Mouse (Mus musculus): ENCODE data around the gene Oosp1. TPM values are rescaled to one million over a fixed set of nuclear protein-coding genes. Genes with fewer than 3 reads are reported as not detected.

Oosp1 gene
- polyA plus RNA-seq, 1 experiment from 2014 or later = not detected

DNA sequence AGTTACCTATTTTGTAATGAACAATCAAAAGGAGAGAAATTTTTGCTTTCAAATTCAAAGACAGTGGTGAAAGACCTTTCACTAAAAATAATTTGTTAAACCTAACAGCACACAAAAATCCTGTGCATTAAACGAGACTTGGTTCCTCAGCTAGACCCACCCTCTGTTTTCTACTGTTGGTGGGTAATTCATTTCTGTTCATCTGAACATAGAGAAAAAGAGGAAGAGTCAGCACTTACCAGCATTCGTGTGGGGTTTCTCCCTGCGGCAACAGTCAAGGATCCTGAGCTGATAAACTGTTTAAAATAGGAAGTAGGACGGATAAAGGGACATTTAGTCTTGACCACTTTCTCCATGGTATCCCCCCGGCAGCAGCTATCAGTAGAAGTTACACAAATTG lies 55.4 kb downstream of the Oosp1 start:
- 84% methylated on average over 5 of the region's 5 CpGs for WGBS
- Histone ChIP-seq H3K27ac (ENCODE audit: low read depth, low read length) (no peak overlapping the region), H3K9ac (ENCODE audit: low read depth, low read length) (no peak overlapping the region), H3K9me3 (ENCODE audit: control insufficient read depth, low read length) (no peaks in the 10 kb centered on the region), H3K4me2 (replicated peaks; ENCODE audit: low read depth, low read length) (no peak overlapping the region), H3K27me3 (ENCODE audit: control insufficient read depth, insufficient read depth, low read length) (no peaks in the 10 kb centered on the region), H3K36me3 (ENCODE audit: control insufficient read depth, insufficient read depth, low read length) (no peaks in the 10 kb centered on the region), H3K4me3 (ENCODE audit: low read length) (no peak overlapping the region), H3K4me1 (ENCODE audit: control insufficient read depth, insufficient read depth, low read length) (no peaks in the 10 kb centered on the region)
- no peak for ATAC-seq (ENCODE audit: low FRiP score, low TSS enrichment)

DNA sequence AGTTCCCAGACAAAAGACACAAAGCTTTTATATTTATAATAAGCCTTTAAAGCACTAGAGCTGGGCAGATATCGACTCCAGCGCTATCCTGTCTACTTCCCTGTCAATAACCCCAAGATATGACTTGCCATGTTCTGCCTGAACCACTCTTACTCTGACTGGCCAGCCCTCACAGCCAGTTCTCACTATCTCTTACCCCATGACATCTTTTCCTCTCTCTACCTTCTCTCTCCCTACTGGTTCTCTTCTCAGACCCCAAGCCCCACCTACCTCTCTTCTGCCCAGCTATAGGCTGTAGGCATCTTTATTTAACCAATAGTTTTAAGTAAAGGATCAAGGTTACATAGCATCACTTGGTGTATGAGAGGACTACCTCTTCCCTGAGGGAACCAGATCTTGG lies 56.6 kb downstream of the Oosp1 start:
- H3K36me3 ChIP-seq (ENCODE audit: control insufficient read depth, insufficient read depth, low read length) = no peaks in the 10 kb centered on the region
- WGBS = 72% methylated on average over 2 of the region's 2 CpGs

DNA sequence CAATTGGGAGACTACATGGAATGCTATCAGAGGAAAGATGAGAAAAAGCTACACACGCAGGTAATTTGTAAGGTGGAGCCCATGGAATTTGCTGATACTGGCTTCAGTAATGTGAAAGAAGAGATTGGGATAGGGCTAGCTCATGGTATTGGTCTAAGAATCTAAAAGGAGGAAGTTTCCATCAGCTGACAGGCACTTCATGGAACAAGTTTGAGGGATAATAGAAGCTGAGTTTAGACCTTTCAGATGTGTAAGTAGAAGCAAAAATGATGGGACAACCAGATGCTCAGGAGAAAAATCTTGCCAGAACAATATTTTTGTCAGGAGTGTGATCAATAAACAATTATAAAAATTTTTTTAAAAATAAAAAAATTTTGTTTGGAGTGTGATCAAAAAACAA lies 57.2 kb downstream of the Oosp1 start:
- WGBS = 86% methylated on average over 1 of the region's 1 CpGs

More for the DNA sequence above, 56.6 kb downstream of the Oosp1 start:
- ATAC-seq (ENCODE audit: low FRiP score, low TSS enrichment) = no peak
- no peak overlapping the region for H3K4me3 ChIP-seq (ENCODE audit: low read length)
- H3K4me2 ChIP-seq (replicated peaks; ENCODE audit: low read depth, low read length) = no peak overlapping the region
- H3K4me1 ChIP-seq (ENCODE audit: control insufficient read depth, insufficient read depth, low read length) = no peaks in the 10 kb centered on the region
- no peak overlapping the region for H3K27ac ChIP-seq (ENCODE audit: low read depth, low read length)
- no peaks in the 10 kb centered on the region for H3K27me3 ChIP-seq (ENCODE audit: control insufficient read depth, insufficient read depth, low read length)
- no peaks in the 10 kb centered on the region for H3K9me3 ChIP-seq (ENCODE audit: control insufficient read depth, low read length)
- no peak overlapping the region for H3K9ac ChIP-seq (ENCODE audit: low read depth, low read length)

DNA sequence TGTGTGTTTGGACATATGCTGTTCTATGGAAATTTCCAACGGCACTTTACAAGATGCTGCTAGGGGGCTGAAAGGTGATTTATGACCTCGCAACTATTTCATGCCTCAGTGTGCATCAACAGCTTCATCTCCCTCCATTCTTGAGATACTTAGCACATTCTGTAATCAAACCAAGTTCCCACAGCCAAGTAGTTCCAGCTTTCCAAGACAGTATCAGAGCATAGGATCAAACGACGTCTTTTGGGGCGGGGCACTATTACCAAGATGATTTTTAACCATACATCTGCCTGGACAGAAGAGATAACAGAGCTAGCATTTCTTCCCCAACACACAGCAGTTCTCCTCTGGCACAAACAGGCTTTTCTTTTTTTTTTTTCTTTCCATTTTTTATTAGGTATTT lies 65.7 kb downstream of the Oosp1 start:
- Histone ChIP-seq H3K36me3 (ENCODE audit: control insufficient read depth, insufficient read depth, low read length) (no peaks in the 10 kb centered on the region), H3K4me2 (replicated peaks; ENCODE audit: low read depth, low read length) (no peak overlapping the region), H3K27ac (ENCODE audit: low read depth, low read length) (no peak overlapping the region), H3K27me3 (ENCODE audit: control insufficient read depth, insufficient read depth, low read length) (no peaks in the 10 kb centered on the region), H3K4me1 (ENCODE audit: control insufficient read depth, insufficient read depth, low read length) (no peaks in the 10 kb centered on the region), H3K4me3 (ENCODE audit: low read length) (no peak overlapping the region), H3K9ac (ENCODE audit: low read depth, low read length) (no peak overlapping the region), H3K9me3 (ENCODE audit: control insufficient read depth, low read length) (no peaks in the 10 kb centered on the region)
- WGBS = 39% methylated on average over 5 of the region's 5 CpGs
- ATAC-seq (ENCODE audit: low FRiP score, low TSS enrichment) = 0 out of 2 replicates have a peak, but pooled peaks have one; percentile 12

More for the DNA sequence above, 57.2 kb downstream of the Oosp1 start:
- H3K27ac ChIP-seq (ENCODE audit: low read depth, low read length) = no peak overlapping the region
- H3K4me3 ChIP-seq (ENCODE audit: low read length) = no peak overlapping the region
- no peaks in the 10 kb centered on the region for H3K36me3 ChIP-seq (ENCODE audit: control insufficient read depth, insufficient read depth, low read length)
- ATAC-seq (ENCODE audit: low FRiP score, low TSS enrichment) = no peak
- H3K27me3 ChIP-seq (ENCODE audit: control insufficient read depth, insufficient read depth, low read length) = no peaks in the 10 kb centered on the region
- H3K9ac ChIP-seq (ENCODE audit: low read depth, low read length) = no peak overlapping the region
- no peaks in the 10 kb centered on the region for H3K4me1 ChIP-seq (ENCODE audit: control insufficient read depth, insufficient read depth, low read length)
- no peaks in the 10 kb centered on the region for H3K9me3 ChIP-seq (ENCODE audit: control insufficient read depth, low read length)
- H3K4me2 ChIP-seq (replicated peaks; ENCODE audit: low read depth, low read length) = no peak overlapping the region

DNA sequence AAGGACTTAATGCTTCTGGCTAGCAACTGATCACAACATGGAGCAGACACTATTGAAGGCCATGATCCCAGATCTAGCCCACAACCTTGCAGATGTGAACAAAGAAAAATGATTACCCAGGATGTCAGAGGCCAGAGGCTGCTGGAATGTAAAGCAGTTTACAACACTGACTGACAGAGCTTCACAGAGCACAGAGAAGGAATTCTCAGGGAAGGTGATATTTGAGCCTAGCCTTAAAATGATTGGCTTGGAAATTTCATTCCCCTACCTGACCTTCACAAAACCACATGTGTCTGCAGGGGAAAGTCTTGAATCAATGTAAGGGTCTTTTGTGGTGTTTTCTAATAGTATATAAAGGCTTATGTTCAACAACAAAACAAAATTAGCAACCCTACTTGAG lies 66.2 kb downstream of the Oosp1 start:
- H3K9me3 ChIP-seq (ENCODE audit: control insufficient read depth, low read length) = no peaks in the 10 kb centered on the region
- ATAC-seq (ENCODE audit: low FRiP score, low TSS enrichment) = no peak; the same call in 1 of the 2 replicates
- no peaks in the 10 kb centered on the region for H3K4me1 ChIP-seq (ENCODE audit: control insufficient read depth, insufficient read depth, low read length)
- H3K4me3 ChIP-seq (ENCODE audit: low read length) = no peak overlapping the region
- H3K27ac ChIP-seq (ENCODE audit: low read depth, low read length) = no peak overlapping the region
- no peaks in the 10 kb centered on the region for H3K27me3 ChIP-seq (ENCODE audit: control insufficient read depth, insufficient read depth, low read length)
- no peaks in the 10 kb centered on the region for H3K36me3 ChIP-seq (ENCODE audit: control insufficient read depth, insufficient read depth, low read length)
- no peak overlapping the region for H3K9ac ChIP-seq (ENCODE audit: low read depth, low read length)
- H3K4me2 ChIP-seq (replicated peaks; ENCODE audit: low read depth, low read length) = no peak overlapping the region

DNA sequence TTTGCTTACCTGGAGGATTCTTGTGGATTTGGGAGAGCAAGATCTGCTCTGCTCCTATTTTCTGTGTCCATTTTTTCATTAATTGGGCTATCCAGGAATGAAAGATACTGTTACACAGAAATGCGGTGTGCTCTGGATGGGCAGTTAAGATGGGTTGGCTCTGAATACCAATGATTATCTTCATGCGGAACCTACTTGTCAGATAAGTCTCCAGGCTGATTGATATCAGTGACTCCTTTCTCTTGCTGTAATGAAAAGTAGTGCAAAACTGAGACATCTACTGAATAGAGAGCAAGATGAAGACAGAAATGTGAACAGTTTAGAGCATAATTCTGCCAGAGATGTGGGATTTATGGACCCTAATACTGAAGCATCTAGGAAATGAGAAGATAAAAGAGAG lies 67.4 kb downstream of the Oosp1 start, which contains the start of gene Ms4a2:
Gene Ms4a2 (minus strand): TSS at position 169 of the 400 bp plus-strand sequence.
- Histone ChIP-seq H3K4me1 (ENCODE audit: control insufficient read depth, insufficient read depth, low read length) (no peaks in the 10 kb centered on the region), H3K4me2 (replicated peaks; ENCODE audit: low read depth, low read length) (no peak within 1 kb of the TSS), H3K27me3 (ENCODE audit: control insufficient read depth, insufficient read depth, low read length) (no peaks in the 10 kb centered on the region; the same call in 1 of the 2 replicates), H3K9me3 (ENCODE audit: control insufficient read depth, low read length) (no peaks in the 10 kb centered on the region), H3K9ac (ENCODE audit: low read depth, low read length) (no peak within 1 kb of the TSS), H3K36me3 (ENCODE audit: control insufficient read depth, insufficient read depth, low read length) (no peaks in the 10 kb centered on the region), H3K27ac (ENCODE audit: low read depth, low read length) (no peak within 1 kb of the TSS), H3K4me3 (ENCODE audit: low read length) (no peak within 1 kb of the TSS)
- no peak for ATAC-seq (ENCODE audit: low FRiP score, low TSS enrichment)
- WGBS = 58% methylated on average over 2 of the region's 2 CpGs

DNA sequence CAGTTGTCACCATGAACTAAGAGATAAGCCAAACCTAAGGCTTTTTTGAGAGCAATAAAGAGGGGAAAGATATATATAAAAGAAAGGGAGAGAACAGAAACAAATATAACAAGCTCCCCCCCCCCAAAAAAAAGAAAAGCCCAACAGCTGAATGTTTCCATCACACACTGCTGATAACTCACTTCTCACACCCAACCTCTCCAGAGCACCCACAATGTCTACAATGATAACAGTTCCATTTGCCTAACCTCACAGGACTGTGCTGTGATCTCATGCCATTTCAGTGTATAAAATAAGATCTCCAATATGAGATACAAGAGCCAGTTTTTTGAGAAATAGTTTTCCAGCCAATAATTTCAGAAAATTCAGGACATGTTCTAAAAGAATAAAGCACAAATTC lies 73.0 kb downstream of the Oosp1 start:
- H3K4me1 ChIP-seq (ENCODE audit: control insufficient read depth, insufficient read depth, low read length) = no peaks in the 10 kb centered on the region
- H3K4me2 ChIP-seq (replicated peaks; ENCODE audit: low read depth, low read length) = no peak overlapping the region
- no peak overlapping the region for H3K4me3 ChIP-seq (ENCODE audit: low read length)
- no peaks in the 10 kb centered on the region for H3K9me3 ChIP-seq (ENCODE audit: control insufficient read depth, low read length)
- H3K9ac ChIP-seq (ENCODE audit: low read depth, low read length) = no peak overlapping the region
- H3K27me3 ChIP-seq (ENCODE audit: control insufficient read depth, insufficient read depth, low read length) = no peaks in the 10 kb centered on the region; the same call in 1 of the 2 replicates
- ATAC-seq (ENCODE audit: low FRiP score, low TSS enrichment) = no peak
- no peak overlapping the region for H3K27ac ChIP-seq (ENCODE audit: low read depth, low read length)
- H3K36me3 ChIP-seq (ENCODE audit: control insufficient read depth, insufficient read depth, low read length) = no peaks in the 10 kb centered on the region

Other genes starting within 250 kb of the Oosp1 start
- gene Ms4a4b, start 247.6 kb downstream of the Oosp1 start, polyA plus RNA-seq (2014; fragmentation: Nextera tagmentation; extraction: Ambion mirVana) = not detected in 2 replicates
- 4.6 and 5.0 TPM in 2 replicates for gene Ms4a6c, start 221.8 kb downstream of the Oosp1 start, polyA plus RNA-seq (2014; fragmentation: Nextera tagmentation; extraction: Ambion mirVana)
- gene Gm8369, start 205.2 kb downstream of the Oosp1 start, polyA plus RNA-seq (2014; fragmentation: Nextera tagmentation; extraction: Ambion mirVana) = not detected in 2 replicates
- 3.5 and 3.9 TPM in 2 replicates for gene Ms4a6b, start 174.6 kb downstream of the Oosp1 start, polyA plus RNA-seq (2014; fragmentation: Nextera tagmentation; extraction: Ambion mirVana)
- 0.19 TPM in 1 of 2 replicates, not detected in the other for gene Ms4a4d, start 154.3 kb downstream of the Oosp1 start, polyA plus RNA-seq (2014; fragmentation: Nextera tagmentation; extraction: Ambion mirVana)
- gene Ms4a6d, start 86.3 kb downstream of the Oosp1 start, polyA plus RNA-seq (2014; fragmentation: Nextera tagmentation; extraction: Ambion mirVana) = 2.6 and 2.9 TPM in 2 replicates
- 1.1 and 1.6 TPM in 2 replicates for gene Ms4a2, start 67.4 kb downstream of the Oosp1 start, polyA plus RNA-seq (2014; fragmentation: Nextera tagmentation; extraction: Ambion mirVana)
- gene Ms4a3, start 50.3 kb downstream of the Oosp1 start, polyA plus RNA-seq (2014; fragmentation: Nextera tagmentation; extraction: Ambion mirVana) = not detected in 2 replicates
- gene Oosp2, start 30.6 kb downstream of the Oosp1 start, polyA plus RNA-seq (2014; fragmentation: Nextera tagmentation; extraction: Ambion mirVana) = not detected in 2 replicates
- gene Oosp3, start 5.9 kb upstream of the Oosp1 start, polyA plus RNA-seq (2014; fragmentation: Nextera tagmentation; extraction: Ambion mirVana) = not detected in 2 replicates
- not detected in 2 replicates for gene Gif, start 56.4 kb upstream of the Oosp1 start, polyA plus RNA-seq (2014; fragmentation: Nextera tagmentation; extraction: Ambion mirVana)
- gene Mrpl16, start 79.2 kb upstream of the Oosp1 start, polyA plus RNA-seq (2014; fragmentation: Nextera tagmentation; extraction: Ambion mirVana) = 59.8 and 64.9 TPM in 2 replicates
- 19.8 and 20.9 TPM in 2 replicates for gene Stx3, start 128.3 kb upstream of the Oosp1 start, polyA plus RNA-seq (2014; fragmentation: Nextera tagmentation; extraction: Ambion mirVana)
- gene Olfr1417, start 148.1 kb upstream of the Oosp1 start, polyA plus RNA-seq (2014; fragmentation: Nextera tagmentation; extraction: Ambion mirVana) = 0.12 TPM in 1 of 2 replicates, not detected in the other
- not detected in 2 replicates for gene Olfr1418, start 169.9 kb upstream of the Oosp1 start, polyA plus RNA-seq (2014; fragmentation: Nextera tagmentation; extraction: Ambion mirVana)
- not detected in 2 replicates for gene Olfr1419, start 184.0 kb upstream of the Oosp1 start, polyA plus RNA-seq (2014; fragmentation: Nextera tagmentation; extraction: Ambion mirVana)
- 0.13 and 0.24 TPM in 2 replicates for gene Olfr1420, start 195.4 kb upstream of the Oosp1 start, polyA plus RNA-seq (2014; fragmentation: Nextera tagmentation; extraction: Ambion mirVana)
- 15.8 and 23.6 TPM in 2 replicates for gene Patl1, start 221.2 kb upstream of the Oosp1 start, polyA plus RNA-seq (2014; fragmentation: Nextera tagmentation; extraction: Ambion mirVana)